Mouse (Mus musculus): ENCODE measurements around the gene H2al2c. TPM values are rescaled to one million over a fixed set of nuclear protein-coding genes. Genes with fewer than 3 reads are reported as not detected.

Gene H2al2c
- not detected in 2 replicates for polyA plus RNA-seq (2012; rRNA removed)

DNA sequence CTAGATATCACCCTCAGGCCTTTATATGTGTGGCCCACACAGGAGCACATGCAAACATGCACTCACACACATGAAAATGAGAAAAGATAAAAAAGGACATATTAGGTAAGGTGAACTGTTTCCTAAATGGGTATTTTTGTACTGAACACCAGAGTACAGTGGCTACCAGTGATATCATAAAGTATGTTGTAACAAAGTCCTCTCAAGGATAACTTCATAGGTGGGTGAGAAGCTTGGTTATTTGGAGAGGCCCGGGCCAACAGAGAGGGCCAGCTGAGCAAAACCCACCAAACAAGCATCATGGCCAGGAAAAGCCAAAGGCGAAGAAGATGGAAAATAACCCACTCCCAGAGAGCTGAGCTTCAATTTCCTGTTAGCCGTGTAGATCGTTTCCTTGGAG is at the start of gene H2al2c:
Gene H2al2c (plus strand): TSS at position 301 of the 400 bp plus-strand sequence.

Other genes starting within 250 kb of the H2al2c start
- gene Sry, start 64.6 kb downstream of the H2al2c start, polyA plus RNA-seq (2012; rRNA removed): not detected in 2 replicates
- gene H2al2b, start 121.6 kb downstream of the H2al2c start, polyA plus RNA-seq (2012; rRNA removed): not detected in 2 replicates
- gene Gm4064, start 197.1 kb downstream of the H2al2c start, polyA plus RNA-seq (2012; rRNA removed): not detected in 2 replicates
- not detected in 2 replicates for gene Rbmy, start 231.6 kb downstream of the H2al2c start, polyA plus RNA-seq (2012; rRNA removed)
- gene Gm10256, start 231.6 kb downstream of the H2al2c start, polyA plus RNA-seq (2012; rRNA removed): not detected in 2 replicates